Mouse (Mus musculus): ENCODE measurements around the gene Olfr792. TPM values are rescaled to one million over a fixed set of nuclear protein-coding genes. Genes with fewer than 3 reads are reported as not detected.

Olfr792 gene
- total RNA-seq (2021): not detected
- long read RNA-seq, experiment 1: 0 reads
- long read RNA-seq, experiment 2: 0 reads

- no peak for DNase-seq
These were observed at the start of gene Olfr792 for GRCm38 (mm10) chr10:129538862-129539261. Gene Olfr792, plus strand, starts transcription at chr10:129539162.

DNA sequence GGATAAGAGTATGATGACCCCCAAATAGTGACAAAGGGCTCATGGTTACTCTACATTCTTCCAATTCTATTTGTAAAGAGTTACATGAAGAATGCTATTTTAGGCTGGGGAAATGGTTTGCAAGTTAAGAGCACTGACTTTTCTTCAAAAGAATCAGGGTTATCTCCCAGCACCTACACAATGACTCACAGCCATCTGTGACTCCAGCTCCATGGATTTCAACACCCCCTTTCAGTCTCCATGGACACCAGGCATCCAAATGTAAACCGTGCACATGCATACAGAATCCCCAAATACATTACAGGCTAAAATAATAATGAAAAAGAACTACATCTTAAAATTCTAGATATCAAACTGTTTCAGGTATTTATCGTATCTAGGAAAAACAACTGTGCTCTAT is 48.9 kb upstream of the Olfr792 start:
- no peak for DNase-seq

GRCm38 (mm10) chr10:129498192-129498591 is 40.8 kb upstream of the Olfr792 start, which contains the start of gene Olfr790:
Gene Olfr790, plus strand, starts transcription at chr10:129498492.
- DNase-seq: no peak

- no peak for DNase-seq
These were observed 17.5 kb upstream of the Olfr792 start, which contains the start of gene Olfr791 for GRCm38 (mm10) chr10:129521492-129521891. Gene Olfr791, plus strand, starts transcription at chr10:129521792.

GRCm38 (mm10) chr10:129549354-129549753 is 10.4 kb downstream of the Olfr792 start:
- DNase-seq: no peak

GRCm38 (mm10) chr10:129567355-129567754 is 28.4 kb downstream of the Olfr792 start, which contains the start of gene Olfr794:
Gene Olfr794, plus strand, starts transcription at chr10:129567655.
- no peak for DNase-seq

DNA sequence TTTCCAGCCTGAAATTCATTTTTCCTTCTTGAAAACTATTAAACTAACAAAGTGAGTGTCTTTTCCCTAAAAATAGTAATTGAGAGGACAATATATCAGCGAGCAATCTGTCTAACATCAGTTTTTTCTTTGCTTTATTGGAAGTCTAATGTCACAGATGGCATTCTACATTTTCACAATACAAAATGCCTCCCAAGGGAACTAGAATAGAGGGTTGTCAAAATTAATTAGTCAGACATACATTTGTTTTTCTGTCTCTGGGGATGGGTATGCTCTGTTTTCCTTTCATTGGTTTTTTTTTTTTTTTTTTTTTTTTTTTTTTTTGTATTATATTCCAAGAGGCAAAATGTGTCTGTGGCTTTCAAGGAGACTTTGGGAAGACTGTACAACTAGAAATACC is 38.1 kb downstream of the Olfr792 start:
- no peak for DNase-seq

Small RNA genes within 50 kb of the gene (microRNA-seq; reads per million reads assigned to microRNA genes)
- 0 reads per million in 2 experiments for gene Gm23252 (ENCODE audit: borderline replicate concordance in 2 of 2)

Other genes with a start within 250 kb of the Olfr792 start
- not detected for gene Olfr780, start 221.0 kb upstream of the Olfr792 start, total RNA-seq (2021)
- gene Olfr781, start 210.3 kb upstream of the Olfr792 start, total RNA-seq (2021): not detected
- gene Olfr782, start 190.3 kb upstream of the Olfr792 start, total RNA-seq (2021): not detected
- gene Olfr784, start 155.1 kb upstream of the Olfr792 start, total RNA-seq (2021): not detected
- not detected for gene Olfr785, start 133.7 kb upstream of the Olfr792 start, total RNA-seq (2021)
- not detected for gene Olfr786, start 111.9 kb upstream of the Olfr792 start, total RNA-seq (2021)
- gene Olfr787, start 77.3 kb upstream of the Olfr792 start, total RNA-seq (2021): not detected
- gene Olfr788, start 68.2 kb upstream of the Olfr792 start, total RNA-seq (2021): not detected
- not detected for gene Olfr789, start 54.4 kb upstream of the Olfr792 start, total RNA-seq (2021)
- not detected for gene Olfr790, start 40.7 kb upstream of the Olfr792 start, total RNA-seq (2021)
- not detected for gene Olfr791, start 17.4 kb upstream of the Olfr792 start, total RNA-seq (2021)
- not detected for gene Olfr794, start 28.5 kb downstream of the Olfr792 start, total RNA-seq (2021)
- gene Olfr796, start 73.4 kb downstream of the Olfr792 start, total RNA-seq (2021): not detected
- not detected for gene Olfr798, start 88.8 kb downstream of the Olfr792 start, total RNA-seq (2021)
- not detected for gene Olfr799, start 98.3 kb downstream of the Olfr792 start, total RNA-seq (2021)
- gene Olfr800, start 118.5 kb downstream of the Olfr792 start, total RNA-seq (2021): not detected
- gene Olfr801, start 134.7 kb downstream of the Olfr792 start, total RNA-seq (2021): not detected
- gene Olfr802, start 149.0 kb downstream of the Olfr792 start, total RNA-seq (2021): not detected
- gene Olfr803, start 155.1 kb downstream of the Olfr792 start, total RNA-seq (2021): not detected
- gene Olfr804, start 164.0 kb downstream of the Olfr792 start, total RNA-seq (2021): not detected
- not detected for gene Olfr805, start 190.2 kb downstream of the Olfr792 start, total RNA-seq (2021)
- gene Olfr806, start 202.8 kb downstream of the Olfr792 start, total RNA-seq (2021): not detected
- gene Olfr807, start 218.6 kb downstream of the Olfr792 start, total RNA-seq (2021): not detected
- gene Olfr808, start 226.3 kb downstream of the Olfr792 start, total RNA-seq (2021): not detected
- gene Olfr809, start 235.5 kb downstream of the Olfr792 start, total RNA-seq (2021): not detected